Mouse (Mus musculus): ENCODE measurements around the gene Sumo2. TPM values are rescaled to one million over a fixed set of nuclear protein-coding genes. Genes with fewer than 3 reads are reported as not detected.

Sumo2 gene
- total RNA-seq, 1 experiment, result 579 TPM

- Histone ChIP-seq H3K36me3 (ENCODE audit: control insufficient read depth, insufficient read depth, low read length, poor library complexity, severe bottlenecking) (peaks cover 51% of the 10 kb centered on the region), H3K4me1 (ENCODE audit: control insufficient read depth in 2 of 2, insufficient read depth in 2 of 2, low read length in 2 of 2, poor library complexity in 1 of 2) (no peaks in the 10 kb centered on the region)
These were observed 43.0 kb upstream of the Sumo2 start for GRCm38 (mm10) chr11:115579080-115579479.

GRCm38 (mm10) chr11:115564961-115565360, 28.9 kb upstream of the Sumo2 start:
- Histone ChIP-seq H3K27ac (ENCODE audit: insufficient read depth, low read depth, low read length, poor library complexity, severe bottlenecking) (no peak overlapping the region), H3K36me3 (ENCODE audit: control insufficient read depth, insufficient read depth, low read length, poor library complexity, severe bottlenecking) (peaks cover 35% of the 10 kb centered on the region), H3K9ac (ENCODE audit: insufficient read depth, low read depth, low read length, poor library complexity, severe bottlenecking) (peak overlapping the region; percentile 92), H3K9me3 (ENCODE audit: control insufficient read depth, insufficient read depth, low read depth, low read length) (no peaks in the 10 kb centered on the region), H3K4me1 (ENCODE audit: control insufficient read depth in 2 of 2, insufficient read depth in 2 of 2, low read length in 2 of 2, poor library complexity in 1 of 2) (no peaks in the 10 kb centered on the region; a peak in 1 of 4 replicates), H3K4me3 (ENCODE audit: insufficient read depth in 1 of 2, low read depth in 1 of 2, low read length in 2 of 2, poor library complexity in 1 of 2, severe bottlenecking in 1 of 2) (peak overlapping the region; percentile 77 to 97)
- TF ChIP-seq CHD2 (IDR thresholded peaks at IDR 0.05; ENCODE audit: low read depth, low read length) (no peak), HCFC1 (IDR thresholded peaks at IDR 0.05; ENCODE audit: borderline replicate concordance, insufficient read depth, low read length) (no peak), ZNF384 (IDR thresholded peaks at IDR 0.05; ENCODE audit: low read depth, low read length) (no peak), MAFK (IDR thresholded peaks at IDR 0.05; ENCODE audit: insufficient read depth, low read depth, low read length) (no peak), ZC3H11A (IDR thresholded peaks at IDR 0.05; ENCODE audit: borderline replicate concordance, low read depth, low read length) (no peak)
- in situ Hi-C loops (cut with MboI; ENCODE audit: low sequenced_read_pairs in 2 of 2, unreplicated experiment in 2 of 2), result no loop called here
- no peak for DNase-seq (ENCODE audit: low read depth, low spot score)

More at GRCm38 (mm10) chr11:115579080-115579479, 43.0 kb upstream of the Sumo2 start:
- Histone ChIP-seq H3K9ac (ENCODE audit: insufficient read depth, low read depth, low read length, poor library complexity, severe bottlenecking) (no peak overlapping the region), H3K27ac (ENCODE audit: insufficient read depth, low read depth, low read length, poor library complexity, severe bottlenecking) (no peak overlapping the region), H3K4me3 (ENCODE audit: insufficient read depth in 1 of 2, low read depth in 1 of 2, low read length in 2 of 2, poor library complexity in 1 of 2, severe bottlenecking in 1 of 2) (no peak overlapping the region), H3K9me3 (ENCODE audit: control insufficient read depth, insufficient read depth, low read depth, low read length) (no peaks in the 10 kb centered on the region)
- TF ChIP-seq CHD2 (IDR thresholded peaks at IDR 0.05; ENCODE audit: low read depth, low read length), result no peak
- TF ChIP-seq ZC3H11A (IDR thresholded peaks at IDR 0.05; ENCODE audit: borderline replicate concordance, low read depth, low read length), result no peak
- TF ChIP-seq HCFC1 (IDR thresholded peaks at IDR 0.05; ENCODE audit: borderline replicate concordance, insufficient read depth, low read length), result no peak
- TF ChIP-seq ZNF384 (IDR thresholded peaks at IDR 0.05; ENCODE audit: low read depth, low read length), result no peak
- no peak for TF ChIP-seq MAFK (IDR thresholded peaks at IDR 0.05; ENCODE audit: insufficient read depth, low read depth, low read length)
- DNase-seq (ENCODE audit: low read depth, low spot score), result no peak
- in situ Hi-C loops (cut with MboI; ENCODE audit: low sequenced_read_pairs in 2 of 2, unreplicated experiment in 2 of 2), result no loop called here

DNA sequence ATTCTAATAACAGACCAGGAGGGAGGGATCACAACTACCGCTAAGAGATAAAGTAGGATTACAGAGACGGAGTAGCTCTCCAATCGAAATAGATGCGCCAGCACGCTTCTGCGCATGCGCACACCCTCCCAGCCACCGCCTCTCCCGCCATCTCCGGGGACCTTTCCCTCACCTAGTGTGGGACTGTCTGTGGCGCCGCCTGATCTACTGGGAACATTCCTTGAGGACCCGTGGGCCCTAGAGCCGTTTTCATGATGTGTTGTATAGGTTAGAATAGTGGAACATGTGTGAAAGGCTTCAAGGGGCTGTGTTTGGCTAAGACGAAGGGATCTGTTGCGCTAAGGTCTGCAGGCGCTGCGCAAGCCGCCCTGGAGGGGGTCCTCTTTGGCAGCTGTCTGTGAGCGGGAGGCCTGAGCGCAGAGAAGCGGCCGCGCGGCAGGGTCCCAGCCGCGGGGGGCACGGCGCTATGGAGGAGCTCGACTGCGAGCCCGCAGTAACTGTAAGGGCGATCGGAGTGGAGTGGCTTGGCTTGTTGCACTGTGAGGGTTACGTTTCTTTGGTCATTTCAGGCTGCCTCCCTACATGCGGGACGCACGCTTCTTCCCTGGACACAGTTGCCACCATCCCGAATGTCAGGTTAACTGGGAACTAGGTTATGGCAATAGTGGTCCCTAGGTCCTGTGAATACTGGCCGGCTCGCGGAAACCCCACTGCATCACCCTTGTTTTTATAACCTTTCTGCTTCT, 28.2 kb upstream of the Sumo2 start, which contains the start of gene Nup85:
TSS of gene Nup85 (plus strand) at position 371 of the 746 bp plus-strand sequence.
- TF ChIP-seq ZNF384 (IDR thresholded peaks at IDR 0.05; ENCODE audit: low read depth, low read length) (no peak), HCFC1 (IDR thresholded peaks at IDR 0.05; ENCODE audit: borderline replicate concordance, insufficient read depth, low read length) (no peak), MAFK (IDR thresholded peaks at IDR 0.05; ENCODE audit: insufficient read depth, low read depth, low read length) (no peak), CHD2 (IDR thresholded peaks at IDR 0.05; ENCODE audit: low read depth, low read length) (no peak), ZC3H11A (IDR thresholded peaks at IDR 0.05; ENCODE audit: borderline replicate concordance, low read depth, low read length) (no peak)
- Histone ChIP-seq H3K27ac (ENCODE audit: insufficient read depth, low read depth, low read length, poor library complexity, severe bottlenecking) (peak within 1 kb of the TSS; percentile 87), H3K4me1 (ENCODE audit: control insufficient read depth in 2 of 2, insufficient read depth in 2 of 2, low read length in 2 of 2, poor library complexity in 1 of 2) (no peaks in the 10 kb centered on the region), H3K36me3 (ENCODE audit: control insufficient read depth, insufficient read depth, low read length, poor library complexity, severe bottlenecking) (peaks cover 31% of the 10 kb centered on the region), H3K9ac (ENCODE audit: insufficient read depth, low read depth, low read length, poor library complexity, severe bottlenecking) (peak within 1 kb of the TSS; percentile 92), H3K4me3 (ENCODE audit: insufficient read depth in 1 of 2, low read depth in 1 of 2, low read length in 2 of 2, poor library complexity in 1 of 2, severe bottlenecking in 1 of 2) (peak within 1 kb of the TSS; percentile 77 to 97), H3K9me3 (ENCODE audit: control insufficient read depth, insufficient read depth, low read depth, low read length) (no peaks in the 10 kb centered on the region)
- peak; percentile 95 for DNase-seq (ENCODE audit: low read depth, low spot score)
- in situ Hi-C loops (cut with MboI; ENCODE audit: low sequenced_read_pairs in 2 of 2, unreplicated experiment in 2 of 2), result no loop called here

- Histone ChIP-seq H3K4me1 (ENCODE audit: control insufficient read depth in 2 of 2, insufficient read depth in 2 of 2, low read length in 2 of 2, poor library complexity in 1 of 2) (peaks cover 0 to 4% of the 10 kb centered on the region in 2 experiments; a peak in 1 of 4 replicates), H3K9me3 (ENCODE audit: control insufficient read depth, insufficient read depth, low read depth, low read length) (no peaks in the 10 kb centered on the region), H3K9ac (ENCODE audit: insufficient read depth, low read depth, low read length, poor library complexity, severe bottlenecking) (peak overlapping the region; percentile 54), H3K27ac (ENCODE audit: insufficient read depth, low read depth, low read length, poor library complexity, severe bottlenecking) (no peak overlapping the region; the same call in 1 of the 2 replicates), H3K36me3 (ENCODE audit: control insufficient read depth, insufficient read depth, low read length, poor library complexity, severe bottlenecking) (peaks cover 22% of the 10 kb centered on the region), H3K4me3 (ENCODE audit: insufficient read depth in 1 of 2, low read depth in 1 of 2, low read length in 2 of 2, poor library complexity in 1 of 2, severe bottlenecking in 1 of 2) (peak overlapping the region; percentile 58 to 77)
- in situ Hi-C loops (cut with MboI; ENCODE audit: low sequenced_read_pairs in 2 of 2, unreplicated experiment in 2 of 2), result no loop called here
- TF ChIP-seq CHD2 (IDR thresholded peaks at IDR 0.05; ENCODE audit: low read depth, low read length) (no peak), ZC3H11A (IDR thresholded peaks at IDR 0.05; ENCODE audit: borderline replicate concordance, low read depth, low read length) (no peak), MAFK (IDR thresholded peaks at IDR 0.05; ENCODE audit: insufficient read depth, low read depth, low read length) (no peak), ZNF384 (IDR thresholded peaks at IDR 0.05; ENCODE audit: low read depth, low read length) (no peak), HCFC1 (IDR thresholded peaks at IDR 0.05; ENCODE audit: borderline replicate concordance, insufficient read depth, low read length) (no peak)
- DNase-seq (ENCODE audit: low read depth, low spot score), result no peak
These were observed 27.3 kb upstream of the Sumo2 start for GRCm38 (mm10) chr11:115563406-115563805.

Data from ES-E14 (cell line).